Mouse (Mus musculus): ENCODE data around the gene Upf3a. TPM values are rescaled to one million over a fixed set of nuclear protein-coding genes. Genes with fewer than 3 reads are reported as not detected.
"Not testable (repeated sequence)": the region's sequence is repeated elsewhere in the genome, so short reads cannot be mapped to it uniquely, and the experiment has no call there.

Upf3a gene
- 39.2 and 42.5 TPM in 2 replicates for polyA plus RNA-seq (2016; fragmentation: Nextera tagmentation; extraction: Ambion mirVana)

DNA sequence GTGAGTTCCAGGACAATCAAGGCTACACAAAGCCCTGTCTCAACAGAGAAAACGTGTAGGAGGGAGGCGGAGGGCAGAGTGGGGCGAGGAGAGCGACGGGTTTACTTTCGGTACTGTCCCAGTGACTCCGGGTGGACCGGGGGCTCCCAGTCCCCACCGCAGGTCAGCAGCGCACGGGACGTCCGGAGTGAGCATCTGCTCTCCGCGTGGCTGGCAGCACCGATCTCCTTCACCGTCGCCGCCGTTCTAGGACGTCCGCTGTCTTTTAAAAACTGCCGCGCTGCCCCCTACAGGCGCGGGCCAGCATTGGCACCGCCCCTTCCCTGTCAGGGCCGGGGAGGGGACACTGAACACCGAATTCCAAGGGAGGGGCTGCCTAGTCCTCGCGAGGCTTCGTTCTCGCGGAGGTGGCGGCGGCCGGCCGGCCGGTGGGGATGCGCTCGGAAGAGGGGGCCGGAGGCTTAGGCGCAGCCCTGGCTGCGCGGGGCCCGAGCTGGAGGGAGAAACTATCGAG is at the start of gene Upf3a:
Gene Upf3a, plus strand, starts transcription at position 366 of the 514 bp plus-strand sequence.
- Histone ChIP-seq H3K9me3 (no peaks in the 10 kb centered on the region), H3K36me3 (replicated peaks) (peaks cover 52% of the 10 kb centered on the region), H3K4me3 (peak within 1 kb of the TSS; percentile 79), H3K4me1 (peaks cover 16% of the 10 kb centered on the region), H3K27me3 (replicated peaks; ENCODE audit: low read depth, poor library complexity, severe bottlenecking) (no peaks in the 10 kb centered on the region), H3K27ac (replicated peaks) (peak within 1 kb of the TSS; percentile 99)
- under 1% methylated on average over 47 of the region's 47 CpGs for WGBS
- DNase-seq (ENCODE audit: low spot score), result peak; percentile 96

GRCm38 (mm10) chr8:13740323-13740770 is 45.1 kb upstream of the Upf3a start:
- 40% methylated on average over 6 of the region's 6 CpGs for WGBS
- DNase-seq (ENCODE audit: low spot score), result peak; percentile 12
- Histone ChIP-seq H3K4me1 (0 out of 2 replicates have a peak, but pooled peaks cover 3% of the 10 kb centered on the region), H3K27ac (replicated peaks) (0 out of 2 replicates have a peak overlapping the region, but pooled peaks have one; percentile 30), H3K27me3 (replicated peaks; ENCODE audit: low read depth, poor library complexity, severe bottlenecking) (no peaks in the 10 kb centered on the region), H3K9me3 (no peaks in the 10 kb centered on the region), H3K4me3 (no peak overlapping the region), H3K36me3 (replicated peaks) (no peaks in the 10 kb centered on the region)

- 85% methylated on average over 7 of the region's 7 CpGs for WGBS
- no peak overlapping the region for H3K27ac ChIP-seq (replicated peaks)
- no peaks in the 10 kb centered on the region for H3K27me3 ChIP-seq (replicated peaks; ENCODE audit: low read depth, poor library complexity, severe bottlenecking)
Observed at GRCm38 (mm10) chr8:13740817-13741613, 44.4 kb upstream of the Upf3a start.

DNA sequence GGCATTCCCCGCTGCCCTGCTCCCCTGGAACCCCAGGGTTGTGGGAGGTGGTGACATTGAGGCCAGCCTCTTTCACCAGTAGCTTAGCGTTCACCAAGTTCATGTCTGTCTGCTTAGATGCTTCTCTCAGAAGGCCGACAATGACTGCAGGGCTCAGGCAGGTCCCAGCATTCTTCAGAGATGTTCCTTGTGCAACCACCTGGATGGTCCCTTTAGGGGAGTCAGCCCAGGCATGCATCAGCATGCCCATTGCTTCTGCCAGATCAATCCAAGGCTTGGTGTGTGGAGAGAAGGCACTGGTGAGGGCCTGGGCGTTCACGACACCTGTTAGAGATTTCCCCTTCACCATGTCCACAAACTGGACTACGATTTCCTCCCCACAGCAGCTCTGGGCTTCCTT is 39.2 kb upstream of the Upf3a start:
- not testable (repeated sequence) for DNase-seq (ENCODE audit: low spot score); H3K36me3 ChIP-seq (replicated peaks); H3K4me1 ChIP-seq; H3K4me3 ChIP-seq; H3K27me3 ChIP-seq (replicated peaks; ENCODE audit: low read depth, poor library complexity, severe bottlenecking); H3K9me3 ChIP-seq; H3K27ac ChIP-seq (replicated peaks)
- 91% methylated on average over 6 of the region's 6 CpGs for WGBS

More at GRCm38 (mm10) chr8:13740817-13741613, 44.4 kb upstream of the Upf3a start:
- Histone ChIP-seq H3K4me1 (0 out of 2 replicates have a peak, but pooled peaks cover 3% of the 10 kb centered on the region), H3K36me3 (replicated peaks) (no peaks in the 10 kb centered on the region), H3K4me3 (no peak overlapping the region), H3K9me3 (no peaks in the 10 kb centered on the region)
- DNase-seq (ENCODE audit: low spot score), result no peak

GRCm38 (mm10) chr8:13747626-13748025 is 37.8 kb upstream of the Upf3a start:
- 50% methylated on average over 3 of the region's 3 CpGs for WGBS
- no peak overlapping the region for H3K4me3 ChIP-seq
- no peaks in the 10 kb centered on the region for H3K27me3 ChIP-seq (replicated peaks; ENCODE audit: low read depth, poor library complexity, severe bottlenecking)
- H3K36me3 ChIP-seq (replicated peaks), result no peaks in the 10 kb centered on the region
- H3K9me3 ChIP-seq, result no peaks in the 10 kb centered on the region
- no peak overlapping the region for H3K27ac ChIP-seq (replicated peaks)
- DNase-seq (ENCODE audit: low spot score), result no peak
- no peaks in the 10 kb centered on the region for H3K4me1 ChIP-seq

GRCm38 (mm10) chr8:13753680-13754079 is 31.7 kb upstream of the Upf3a start:
- H3K9me3 ChIP-seq, result no peaks in the 10 kb centered on the region
- peak; percentile 75 for DNase-seq (ENCODE audit: low spot score)
- no peaks in the 10 kb centered on the region for H3K27me3 ChIP-seq (replicated peaks; ENCODE audit: low read depth, poor library complexity, severe bottlenecking)
- 25% methylated on average over 2 of the region's 2 CpGs for WGBS
- H3K4me1 ChIP-seq, result peaks cover 11% of the 10 kb centered on the region
- H3K27ac ChIP-seq (replicated peaks), result no peak overlapping the region
- no peak overlapping the region for H3K4me3 ChIP-seq
- no peaks in the 10 kb centered on the region for H3K36me3 ChIP-seq (replicated peaks)

GRCm38 (mm10) chr8:13756480-13756879 is 28.9 kb upstream of the Upf3a start:
- no peak overlapping the region for H3K4me3 ChIP-seq
- H3K27me3 ChIP-seq (replicated peaks; ENCODE audit: low read depth, poor library complexity, severe bottlenecking), result no peaks in the 10 kb centered on the region
- peaks cover 16% of the 10 kb centered on the region for H3K36me3 ChIP-seq (replicated peaks)
- no peaks in the 10 kb centered on the region for H3K9me3 ChIP-seq
- WGBS, result 84% methylated on average over 7 of the region's 7 CpGs
- peaks cover 19% of the 10 kb centered on the region for H3K4me1 ChIP-seq
- no peak overlapping the region; the same call in 1 of the 2 replicates for H3K27ac ChIP-seq (replicated peaks)
- DNase-seq (ENCODE audit: low spot score), result no peak

DNA sequence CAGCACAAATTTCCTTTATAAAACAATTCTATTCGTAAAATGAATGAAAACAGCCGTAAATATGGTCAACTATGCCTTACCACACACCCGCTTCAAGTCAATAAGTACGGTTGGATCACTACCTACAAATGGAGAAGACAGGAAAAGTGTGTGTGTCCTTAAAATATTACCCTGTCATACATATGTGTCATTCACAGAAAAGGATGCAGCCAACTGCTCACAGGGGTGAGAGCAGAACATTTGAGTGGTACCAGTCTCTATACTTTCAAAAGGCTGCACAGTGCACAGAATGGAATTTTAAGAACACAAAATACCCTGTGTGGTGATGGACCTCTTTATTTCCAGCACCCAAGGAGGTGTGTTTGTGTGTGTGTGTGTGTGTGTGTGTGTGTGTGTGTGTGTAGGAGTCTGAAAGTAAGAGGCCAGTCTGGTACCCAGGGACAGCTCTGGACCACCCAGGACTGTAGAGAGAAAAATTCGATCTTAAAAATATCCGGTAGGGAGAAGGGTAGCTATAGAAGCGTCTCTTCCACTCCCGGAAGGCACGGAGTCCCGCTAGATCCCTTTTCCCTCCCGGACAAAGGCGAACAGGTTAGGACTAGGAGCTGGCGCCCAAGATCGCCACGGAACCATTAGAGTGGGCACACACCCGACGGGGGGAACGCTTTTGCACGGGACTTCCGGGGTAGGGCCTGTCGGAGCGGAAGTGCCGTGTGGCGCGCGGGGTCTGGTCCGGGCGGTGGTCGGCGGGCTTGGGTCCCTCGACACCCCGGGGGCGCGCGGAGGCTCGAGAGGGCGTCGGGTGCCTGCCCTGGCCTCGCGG is 28.2 kb upstream of the Upf3a start, which contains the start of gene Cdc16:
Gene Cdc16, plus strand, starts transcription at position 695 of the 823 bp plus-strand sequence.
- H3K27ac ChIP-seq (replicated peaks), result peak within 1 kb of the TSS; percentile 91
- no peaks in the 10 kb centered on the region for H3K9me3 ChIP-seq
- H3K4me3 ChIP-seq, result peak within 1 kb of the TSS; percentile 81
- H3K4me1 ChIP-seq, result peaks cover 19% of the 10 kb centered on the region
- peaks cover 23% of the 10 kb centered on the region for H3K36me3 ChIP-seq (replicated peaks)
- WGBS, result 9% methylated on average over 40 of the region's 40 CpGs
- peak; percentile 93 for DNase-seq (ENCODE audit: low spot score)
- no peaks in the 10 kb centered on the region for H3K27me3 ChIP-seq (replicated peaks; ENCODE audit: low read depth, poor library complexity, severe bottlenecking)

- peak; percentile 39 for DNase-seq (ENCODE audit: low spot score)
- Histone ChIP-seq H3K4me3 (peak overlapping the region; percentile 81), H3K36me3 (replicated peaks) (peaks cover 32% of the 10 kb centered on the region), H3K4me1 (peaks cover 19% of the 10 kb centered on the region), H3K27me3 (replicated peaks; ENCODE audit: low read depth, poor library complexity, severe bottlenecking) (no peaks in the 10 kb centered on the region), H3K9me3 (no peaks in the 10 kb centered on the region), H3K27ac (replicated peaks) (peak overlapping the region; percentile 91)
- WGBS, result under 1% methylated on average over 38 of the region's 38 CpGs
Observed at GRCm38 (mm10) chr8:13757805-13758727, 27.3 kb upstream of the Upf3a start.

- peaks cover 98% of the 10 kb centered on the region for H3K36me3 ChIP-seq (replicated peaks)
- no peak overlapping the region for H3K4me3 ChIP-seq
Observed at GRCm38 (mm10) chr8:13769206-13769605, 16.2 kb upstream of the Upf3a start.

GRCm38 (mm10) chr8:13780536-13780935 is 4.9 kb upstream of the Upf3a start:
- peaks cover 7% of the 10 kb centered on the region for H3K4me1 ChIP-seq
- no peak overlapping the region for H3K4me3 ChIP-seq
- no peak overlapping the region for H3K27ac ChIP-seq (replicated peaks)
- no peaks in the 10 kb centered on the region for H3K9me3 ChIP-seq
- 89% methylated on average over 3 of the region's 3 CpGs for WGBS
- no peaks in the 10 kb centered on the region for H3K27me3 ChIP-seq (replicated peaks; ENCODE audit: low read depth, poor library complexity, severe bottlenecking)
- no peak for DNase-seq (ENCODE audit: low spot score)
- H3K36me3 ChIP-seq (replicated peaks), result peaks cover 72% of the 10 kb centered on the region

More at GRCm38 (mm10) chr8:13769206-13769605, 16.2 kb upstream of the Upf3a start:
- no peak overlapping the region for H3K27ac ChIP-seq (replicated peaks)
- no peaks in the 10 kb centered on the region for H3K27me3 ChIP-seq (replicated peaks; ENCODE audit: low read depth, poor library complexity, severe bottlenecking)
- WGBS, result 87% methylated on average over 11 of the region's 11 CpGs
- no peaks in the 10 kb centered on the region for H3K9me3 ChIP-seq
- H3K4me1 ChIP-seq, result no peaks in the 10 kb centered on the region
- DNase-seq (ENCODE audit: low spot score), result no peak
